Comparison of ENCODE assay signal across 15 mouse cellular contexts in genomic region chr13:43134468-43134867, GRCm38 (mm10). TPM values are rescaled to one million over a fixed set of nuclear protein-coding genes. Genes with fewer than 3 reads are reported as not detected.
DNase-seq lines count a peak whose midpoint lies in the region; ATAC-seq lines count a peak whose summit lies in the region.
"Had no signal": no experiment of that assay in that cellular context is flagged by ENCODE, and none has a peak within 500 bp of the region (broad histone marks: within the 10 kb centered on the region; RNA-seq: fewer than 3 reads in every experiment).

No protein-coding gene starts in this region.

- no peaks in the 10 kb centered on the region for H3K9me3 ChIP-seq in lung, embryonic 16.5 days (ENCODE audit: control insufficient read depth, low read length)
- no peaks in the 10 kb centered on the region for H3K9me3 ChIP-seq in kidney, embryonic 16.5 days (ENCODE audit: low read length)
- H3K9me3 ChIP-seq: embryonic facial prominence, embryonic 15.5 days; limb, embryonic 13.5 days had no signal

- ATAC-seq in lung, embryonic 16.5 days (ENCODE audit: low read depth) = 0 out of 2 replicates have a peak, but pooled peaks have one; percentile 24
- ATAC-seq in kidney, embryonic 16.5 days (ENCODE audit: low FRiP score, low TSS enrichment) = no peak
- ATAC-seq: forebrain, embryonic 16.5 days; midbrain, embryonic 16.5 days had no signal

- no peaks in the 10 kb centered on the region for H3K27me3 ChIP-seq in lung, embryonic 16.5 days (ENCODE audit: control insufficient read depth, insufficient read depth, low read depth, low read length)
- no peaks in the 10 kb centered on the region for H3K27me3 ChIP-seq in kidney, embryonic 16.5 days (ENCODE audit: insufficient read depth, low read length)
- H3K27me3 ChIP-seq: embryonic facial prominence, embryonic 15.5 days; limb, embryonic 13.5 days had no signal

- peak overlapping the region; percentile 58 for H3K27ac ChIP-seq in lung, embryonic 16.5 days (ENCODE audit: low read length)
- H3K27ac ChIP-seq in kidney, embryonic 16.5 days (ENCODE audit: low read length) = no peak overlapping the region
- H3K27ac ChIP-seq: embryonic facial prominence, embryonic 15.5 days; limb, embryonic 13.5 days had no signal

- no peak overlapping the region for H3K4me2 ChIP-seq in lung, embryonic 16.5 days (ENCODE audit: low read depth, low read length)
- no peak overlapping the region for H3K4me2 ChIP-seq in kidney, embryonic 16.5 days (replicated peaks; ENCODE audit: low read depth, low read length)
- H3K4me2 ChIP-seq: embryonic facial prominence, embryonic 15.5 days; limb, embryonic 13.5 days had no signal

- no peaks in the 10 kb centered on the region for H3K36me3 ChIP-seq in lung, embryonic 16.5 days (ENCODE audit: control insufficient read depth, insufficient read depth, low read length)
- peaks cover 9% of the 10 kb centered on the region; the same call in 1 of the 2 replicates for H3K36me3 ChIP-seq in kidney, embryonic 16.5 days (ENCODE audit: insufficient read depth, low read length)
- H3K36me3 ChIP-seq: embryonic facial prominence, embryonic 15.5 days; limb, embryonic 13.5 days had no signal

- H3K9ac ChIP-seq in lung, embryonic 16.5 days (ENCODE audit: low read length) = no peak overlapping the region
- H3K9ac ChIP-seq in kidney, embryonic 16.5 days (replicated peaks; ENCODE audit: low read length) = no peak overlapping the region
- H3K9ac ChIP-seq: embryonic facial prominence, embryonic 15.5 days; limb, embryonic 13.5 days had no signal

- intact Hi-C loops in heart, postnatal 25 days (cut with DNase I) = no loop called here

- H3K4me1 ChIP-seq in lung, embryonic 16.5 days (replicated peaks; ENCODE audit: control insufficient read depth, insufficient read depth, low read length) = peaks cover 28% of the 10 kb centered on the region
- H3K4me1 ChIP-seq in kidney, embryonic 16.5 days (ENCODE audit: insufficient read depth, low read length) = peaks cover 32% of the 10 kb centered on the region
- H3K4me1 ChIP-seq: embryonic facial prominence, embryonic 15.5 days had no signal

- DNase-seq in adrenal gland, postnatal 14 days = peak; percentile 25
- DNase-seq in adrenal gland, adult 2 months = no peak
- DNase-seq in lung, postnatal 10 days = no peak
- DNase-seq in heart, adult 9 months (ENCODE audit: low spot score in 2 of 2) = peak; percentile 51 to 65
- DNase-seq in heart, postnatal 25 days (ENCODE audit: low spot score) = peak; percentile 23
- no peak for DNase-seq in spleen, adult 12 weeks (ENCODE audit: low spot score)
- DNase-seq: gastrocnemius, postnatal 25 days; kidney, postnatal 14 days; layer of hippocampus, postnatal 36 days had no signal

- H3K4me3 ChIP-seq in lung, embryonic 16.5 days (ENCODE audit: low read length) = no peak overlapping the region
- no peak overlapping the region for H3K4me3 ChIP-seq in kidney, embryonic 16.5 days (ENCODE audit: low read length)
- H3K4me3 ChIP-seq: embryonic facial prominence, embryonic 15.5 days; limb, embryonic 13.5 days had no signal

- 16% methylated on average over 4 of the region's 4 CpGs for WGBS in lung, embryonic 16.5 days
- 54% methylated on average over 4 of the region's 4 CpGs for WGBS in kidney, embryonic 16.5 days

RNA-seq across cellular contexts. Expression of gene Tbc1d7, which starts 36.8 kb away (rescaled TPM):
- total RNA-seq in adrenal gland, postnatal 14 days (2021) = 24.1 and 24.6 TPM in 2 replicates
- total RNA-seq in adrenal gland, adult 2 months (2021) = 10 to 100 TPM; 16.1 to 22.6 TPM
- polyA plus RNA-seq in adrenal gland, adult 2 months (2012; rRNA removed) = 12.6 and 19.5 TPM in 2 replicates
- polyA plus RNA-seq in lung, embryonic 16.5 days (2015; fragmentation: Nextera tagmentation; extraction: Ambion mirVana) = 44.4 and 47.3 TPM in 2 replicates
- total RNA-seq in heart, postnatal 25 days (2021) = 10 to 100 TPM; 35.9 to 43.0 TPM
- 57.3 and 58.0 TPM in 2 replicates for polyA plus RNA-seq in kidney, embryonic 16.5 days (2015; fragmentation: Nextera tagmentation; extraction: Ambion mirVana)

Comparison
In these comparisons a context has a peak if more than half of its experiments do, and no peak if none do; other contexts are left out.
1. DNase-seq: peak in adrenal gland, postnatal 14 days (single experiment), heart, adult 9 months (2 of 2) and heart, postnatal 25 days (single experiment); none in adrenal gland, adult 2 months (single experiment), lung, postnatal 10 days (single experiment) and spleen, adult 12 weeks (single experiment).